In the genomic region with DNA sequence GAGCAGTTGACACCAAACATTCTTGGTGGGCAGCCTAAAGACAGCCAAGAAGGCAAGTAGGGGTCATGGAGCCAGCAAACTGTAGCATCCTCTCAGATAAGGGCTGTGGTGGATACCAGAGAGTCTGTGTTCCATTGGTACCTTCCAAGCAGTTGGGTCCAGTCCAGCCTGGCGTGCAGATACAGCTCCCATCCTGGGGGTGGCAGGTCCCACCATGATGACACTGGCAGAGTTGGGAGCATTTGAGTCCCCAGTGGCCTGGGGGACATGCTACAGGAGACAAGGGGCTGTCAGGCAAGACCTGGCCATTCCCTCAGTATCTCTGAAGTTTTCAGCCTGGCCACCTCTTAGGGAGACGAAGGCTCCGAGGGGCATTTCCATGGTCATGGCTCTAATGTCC, we compare ENCODE assay signal across 17 mouse cellular contexts. TPM values are rescaled to one million over a fixed set of nuclear protein-coding genes. Genes with fewer than 3 reads are reported as not detected.
"Had no signal": no experiment of that assay in that cellular context is flagged by ENCODE, and none has a peak within 500 bp of the region (broad histone marks: within the 10 kb centered on the region; RNA-seq: fewer than 3 reads in every experiment).

No protein-coding gene starts in this region.

- DNase-seq: heart, postnatal 10 days; heart, postnatal 14 days; heart, postnatal 36 days; heart, postnatal 4 days; kidney, adult 11 months; kidney, adult 18-20 months; kidney, adult 2 months; kidney, adult 8-10 months; kidney, adult 9 months; kidney, postnatal 10 days; kidney, postnatal 14 days; kidney, postnatal 25 days; kidney, postnatal 36 days; kidney, postnatal 4 days; layer of hippocampus, adult 9-11 months; layer of hippocampus, postnatal 36 days had no signal

RNA-seq across cellular contexts. Expression of gene Ntrk1, which starts 42.4 kb away (rescaled TPM):
- total RNA-seq: hematopoietic stem cell, adult 5-6 weeks had no signal
